Mouse (Mus musculus): ENCODE data around the gene Hgd.
"Not testable (repeated sequence)": the region's sequence is repeated elsewhere in the genome, so short reads cannot be mapped to it uniquely, and the experiment has no call there.

- TF ChIP-seq POLR2A (IDR thresholded peaks at IDR 0.05; ENCODE audit: low read depth, low read length); CTCF (conservative IDR thresholded peaks at IDR 0.05; ENCODE audit: insufficient read depth, insufficient read length, low read depth, low read length): not testable (repeated sequence)
Measured at GRCm38 (mm10) chr16:37640522-37640921, 60.6 kb downstream of the Hgd start.
